Mouse (Mus musculus): ENCODE measurements around the gene Slc25a54. TPM values are rescaled to one million over a fixed set of nuclear protein-coding genes. Genes with fewer than 3 reads are reported as not detected.

The Slc25a54 gene
- not detected in 4 replicates for total RNA-seq (2023; ENCODE audit: inconsistent age)

GRCm38 (mm10) chr3:109080169-109080568 lies at the start of gene Slc25a54:
TSS of gene Slc25a54 (plus strand) at chr3:109080469.

GRCm38 (mm10) chr3:109122641-109123530 lies 42.6 kb downstream of the Slc25a54 start, which contains the start of gene Slc25a24:
TSS of gene Slc25a24 (plus strand) at chr3:109123149.

Other genes with a start within 250 kb of the Slc25a54 start
- 65.6 to 82.9 TPM (median 74.6 TPM) in 4 replicates for gene Stxbp3, start 239.9 kb upstream of the Slc25a54 start, total RNA-seq (2023; ENCODE audit: inconsistent age)
- 0.93 to 2.3 TPM (median 1.5 TPM) in 4 replicates for gene Fndc7, start 190.5 kb upstream of the Slc25a54 start, total RNA-seq (2023; ENCODE audit: inconsistent age)
- gene Prpf38b, start 168.7 kb upstream of the Slc25a54 start, total RNA-seq (2023; ENCODE audit: inconsistent age), result 231 to 260 TPM (median 255 TPM) in 4 replicates
- gene Henmt1, start 140.6 kb upstream of the Slc25a54 start, total RNA-seq (2023; ENCODE audit: inconsistent age), result not detected in 4 replicates
- gene Gm9857, start 140.0 kb upstream of the Slc25a54 start, total RNA-seq (2023; ENCODE audit: inconsistent age), result not detected in 4 replicates
- gene Fam102b, start 52.9 kb upstream of the Slc25a54 start, total RNA-seq (2023; ENCODE audit: inconsistent age), result 6.8 to 8.0 TPM (median 7.4 TPM) in 4 replicates
- gene Slc25a24, start 42.7 kb downstream of the Slc25a54 start, total RNA-seq (2023; ENCODE audit: inconsistent age), result 2.6 to 4.6 TPM (median 3.6 TPM) in 4 replicates